In the genomic region with DNA sequence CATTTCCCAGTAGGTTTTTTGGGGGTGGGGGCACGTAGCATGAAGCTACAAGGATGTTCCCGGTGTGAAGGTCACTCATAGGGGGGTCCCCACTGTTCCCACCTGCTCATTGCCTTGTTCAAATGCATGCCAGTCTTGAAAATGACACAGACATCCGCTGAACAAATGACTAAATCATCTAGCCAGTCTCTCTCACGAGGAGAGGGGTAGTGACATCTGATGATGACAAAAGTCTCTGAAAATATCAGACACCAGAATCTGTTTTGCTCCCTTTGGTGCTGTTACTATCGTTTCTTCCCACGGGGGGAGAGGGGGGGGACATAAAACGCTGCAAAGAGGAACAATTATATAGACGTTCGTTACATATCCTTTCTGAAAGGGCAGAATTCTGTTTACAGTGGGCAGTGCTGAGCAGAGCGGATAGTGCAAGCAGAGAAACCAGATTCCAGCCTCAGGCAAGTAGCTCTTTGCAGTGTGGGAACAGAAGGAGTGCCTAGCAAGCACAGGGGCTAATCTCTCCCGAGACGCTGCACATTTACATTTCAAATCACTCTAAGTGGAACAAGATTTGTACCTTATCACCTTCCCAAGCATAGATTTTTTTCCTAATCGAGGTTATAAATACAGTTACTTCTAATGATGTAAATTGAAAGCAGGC, we compare ENCODE assay signal across 9 mouse cellular contexts.
A peak's percentile ranks its signal among the peaks of the same experiment; 100 is the strongest.
DNase-seq lines count a peak whose midpoint lies in the region; ATAC-seq lines count a peak whose summit lies in the region.
"Had no signal": no experiment of that assay in that cellular context is flagged by ENCODE, and none has a peak within 500 bp of the region (broad histone marks: within the 10 kb centered on the region; RNA-seq: fewer than 3 reads in every experiment).

No protein-coding gene starts in this region.

- no peaks in the 10 kb centered on the region for H3K9me3 ChIP-seq in embryonic facial prominence, embryonic 13.5 days
- H3K9me3 ChIP-seq in hindbrain, embryonic 14.5 days (ENCODE audit: control insufficient read depth, low read length): no peaks in the 10 kb centered on the region
- no peaks in the 10 kb centered on the region for H3K9me3 ChIP-seq in neural tube, embryonic 15.5 days (replicated peaks)

- no peak overlapping the region for H3K9ac ChIP-seq in embryonic facial prominence, embryonic 13.5 days
- H3K9ac ChIP-seq in hindbrain, embryonic 14.5 days: no peak overlapping the region
- no peak overlapping the region for H3K9ac ChIP-seq in neural tube, embryonic 15.5 days (replicated peaks)

- peak; percentile 19 to 26 for DNase-seq in left cerebral cortex, postnatal 14 days (ENCODE audit: low spot score in 2 of 2)
- no peak for DNase-seq in left cerebral cortex, adult 18-20 months (ENCODE audit: low spot score in 2 of 2)
- peak; percentile 60 for DNase-seq in hindbrain, embryonic 14.5 days (ENCODE audit: low spot score)
- DNase-seq in ovary, adult 18-20 months (ENCODE audit: low spot score): no peak
- DNase-seq: gastrocnemius, postnatal 25 days; right cerebral cortex, adult 18-20 months had no signal

- peak overlapping the region; percentile 16; the same call in 1 of the 2 replicates for H3K4me3 ChIP-seq in embryonic facial prominence, embryonic 13.5 days
- no peak overlapping the region for H3K4me3 ChIP-seq in hindbrain, embryonic 14.5 days (replicated peaks; ENCODE audit: low read length)
- H3K4me3 ChIP-seq in neural tube, embryonic 15.5 days (replicated peaks): no peak overlapping the region

- ATAC-seq in embryonic facial prominence, embryonic 13.5 days (ENCODE audit: insufficient number of reproducible peaks, insufficient read depth, low FRiP score, low TSS enrichment, low read depth): no peak
- peak; percentile 76 for ATAC-seq in hindbrain, embryonic 14.5 days (ENCODE audit: low FRiP score)
- ATAC-seq in neural tube, embryonic 15.5 days (ENCODE audit: low FRiP score): peak; percentile 74
- no peak for ATAC-seq in megakaryocyte, adult 5-6 weeks (ENCODE audit: poor library complexity, severe bottlenecking)

- H3K4me2 ChIP-seq in embryonic facial prominence, embryonic 13.5 days: peak overlapping the region; percentile 35
- peak overlapping the region; percentile 25 for H3K4me2 ChIP-seq in hindbrain, embryonic 14.5 days (replicated peaks)
- peak overlapping the region; percentile 27; the same call in 1 of the 2 replicates for H3K4me2 ChIP-seq in neural tube, embryonic 15.5 days

- H3K27ac ChIP-seq in embryonic facial prominence, embryonic 13.5 days: peak overlapping the region; percentile 16; the same call in 1 of the 2 replicates
- peak overlapping the region; percentile 67 for H3K27ac ChIP-seq in hindbrain, embryonic 14.5 days
- H3K27ac ChIP-seq in neural tube, embryonic 15.5 days (replicated peaks): peak overlapping the region; percentile 41; the same call in 1 of the 2 replicates

- intact Hi-C loops in left cerebral cortex, postnatal 14 days (cut with DNase I): no loop called here

- H3K27me3 ChIP-seq in embryonic facial prominence, embryonic 13.5 days: no peaks in the 10 kb centered on the region
- no peaks in the 10 kb centered on the region for H3K27me3 ChIP-seq in hindbrain, embryonic 14.5 days (ENCODE audit: control insufficient read depth, insufficient read depth, low read length)
- no peaks in the 10 kb centered on the region for H3K27me3 ChIP-seq in neural tube, embryonic 15.5 days (replicated peaks)

- H3K36me3 ChIP-seq in embryonic facial prominence, embryonic 13.5 days: no peaks in the 10 kb centered on the region
- H3K36me3 ChIP-seq in hindbrain, embryonic 14.5 days (replicated peaks; ENCODE audit: control insufficient read depth, insufficient read depth): no peaks in the 10 kb centered on the region
- H3K36me3 ChIP-seq in neural tube, embryonic 15.5 days: no peaks in the 10 kb centered on the region

- 21% methylated on average over 13 of the region's 13 CpGs for WGBS in embryonic facial prominence, embryonic 13.5 days
- WGBS in hindbrain, embryonic 14.5 days: 28% methylated on average over 13 of the region's 13 CpGs
- WGBS in neural tube, embryonic 15.5 days: 32% methylated on average over 13 of the region's 13 CpGs

- peaks cover 17% of the 10 kb centered on the region for H3K4me1 ChIP-seq in embryonic facial prominence, embryonic 13.5 days
- peaks cover 21% of the 10 kb centered on the region for H3K4me1 ChIP-seq in hindbrain, embryonic 14.5 days (replicated peaks; ENCODE audit: control insufficient read depth, insufficient read depth, low read length)
- H3K4me1 ChIP-seq in neural tube, embryonic 15.5 days: peaks cover 11% of the 10 kb centered on the region

Comparison
In these comparisons a context has a peak if more than half of its experiments do, and no peak if none do; other contexts are left out.
1. DNase-seq: peak in left cerebral cortex, postnatal 14 days (2 of 2) and hindbrain, embryonic 14.5 days (single experiment); none in left cerebral cortex, adult 18-20 months (0 of 2) and ovary, adult 18-20 months (single experiment).
2. ATAC-seq: peak in hindbrain, embryonic 14.5 days (single experiment) and neural tube, embryonic 15.5 days (single experiment); none in embryonic facial prominence, embryonic 13.5 days (single experiment) and megakaryocyte, adult 5-6 weeks (single experiment).
3. H3K27ac ChIP-seq: peak in every context shown above with its lines; median percentile 67 in hindbrain, embryonic 14.5 days; 41 in neural tube, embryonic 15.5 days; 16 in embryonic facial prominence, embryonic 13.5 days.
4. Peak in every context shown above with its lines, with median percentiles within 50 percentile points of each other: H3K4me2 ChIP-seq.